Mouse (Mus musculus): ENCODE results near the gene Zbed4.
"Not testable (repeated sequence)": the region's sequence is repeated elsewhere in the genome, so short reads cannot be mapped to it uniquely, and the experiment has no call there.

The Zbed4 gene

GRCm38 (mm10) chr15:88751564-88752402, at the start of gene Zbed4:
Gene Zbed4, plus strand, starts transcription at chr15:88751660.
- DNase-seq (ENCODE audit: low spot score), result peak; percentile 75

GRCm38 (mm10) chr15:88702501-88702900, 49.0 kb upstream of the Zbed4 start:
- no peak for DNase-seq (ENCODE audit: low spot score)

GRCm38 (mm10) chr15:88704284-88704683, 47.2 kb upstream of the Zbed4 start:
- DNase-seq (ENCODE audit: low spot score), result no peak

GRCm38 (mm10) chr15:88706320-88706719, 45.1 kb upstream of the Zbed4 start:
- no peak for DNase-seq (ENCODE audit: low spot score)

GRCm38 (mm10) chr15:88706987-88707386, 44.5 kb upstream of the Zbed4 start:
- DNase-seq (ENCODE audit: low spot score), result not testable (repeated sequence)

DNA sequence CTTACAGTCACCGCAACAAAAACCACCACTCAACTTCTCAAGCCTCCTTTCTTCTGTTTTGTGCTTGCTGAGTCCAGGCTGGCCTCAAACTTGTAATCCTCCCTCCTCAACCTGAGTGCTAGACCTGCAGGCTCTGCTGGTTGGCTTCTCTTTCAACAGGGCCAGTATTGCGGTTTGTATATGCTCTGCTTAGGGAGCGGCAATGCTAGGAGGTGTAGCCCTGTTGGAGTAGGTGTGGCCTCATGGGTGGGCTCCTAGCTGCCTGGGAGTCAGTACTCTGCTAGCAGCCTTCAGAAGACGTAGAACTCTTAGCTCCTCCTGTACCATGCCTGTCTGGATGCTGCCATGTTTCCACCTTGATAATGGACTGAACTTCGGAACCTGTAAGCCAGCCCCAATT, 43.3 kb upstream of the Zbed4 start:
- no peak for DNase-seq (ENCODE audit: low spot score)

GRCm38 (mm10) chr15:88708657-88709511, 42.6 kb upstream of the Zbed4 start:
- DNase-seq (ENCODE audit: low spot score), result peak; percentile 7

DNA sequence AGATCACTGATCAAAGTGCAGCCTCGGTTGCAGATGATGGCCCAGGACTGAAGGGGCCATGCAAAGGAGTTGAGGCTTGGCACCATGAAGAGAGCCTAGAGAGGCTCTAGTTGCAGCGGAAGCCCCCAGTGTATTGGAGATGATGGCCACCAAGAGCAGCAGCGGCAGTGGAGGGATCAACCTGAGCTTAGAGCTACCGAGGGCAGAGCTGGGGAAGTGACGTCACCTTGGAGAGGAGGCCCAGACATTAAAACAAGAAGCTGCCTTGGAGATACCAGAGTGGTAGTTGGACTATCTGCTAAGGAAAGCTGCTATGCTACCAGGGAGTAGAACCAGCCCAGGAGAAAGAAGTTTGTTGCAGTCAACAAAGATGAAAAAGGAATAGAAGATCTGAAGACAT, 41.6 kb upstream of the Zbed4 start:
- no peak for DNase-seq (ENCODE audit: low spot score)

DNA sequence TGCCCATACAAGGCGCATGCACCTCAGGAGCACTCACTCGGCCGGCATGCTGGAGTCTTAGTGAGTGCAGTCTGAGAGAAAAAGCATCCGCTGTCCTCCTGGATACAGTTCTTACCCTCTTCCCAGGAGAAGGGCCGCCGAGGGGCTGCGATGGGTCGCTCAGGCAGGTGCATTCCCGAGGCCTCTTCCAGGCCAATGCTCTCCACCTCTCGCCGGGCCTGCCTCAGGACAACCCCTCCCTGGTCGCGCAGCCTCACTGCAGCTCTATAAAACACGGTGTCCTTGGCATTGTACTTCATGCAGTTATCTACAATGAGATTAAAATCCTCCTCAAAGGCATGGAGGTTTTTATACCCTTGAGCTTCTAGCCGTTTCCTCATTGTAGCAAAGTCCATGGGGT, 39.0 kb upstream of the Zbed4 start:
- DNase-seq (ENCODE audit: low spot score), result no peak

DNA sequence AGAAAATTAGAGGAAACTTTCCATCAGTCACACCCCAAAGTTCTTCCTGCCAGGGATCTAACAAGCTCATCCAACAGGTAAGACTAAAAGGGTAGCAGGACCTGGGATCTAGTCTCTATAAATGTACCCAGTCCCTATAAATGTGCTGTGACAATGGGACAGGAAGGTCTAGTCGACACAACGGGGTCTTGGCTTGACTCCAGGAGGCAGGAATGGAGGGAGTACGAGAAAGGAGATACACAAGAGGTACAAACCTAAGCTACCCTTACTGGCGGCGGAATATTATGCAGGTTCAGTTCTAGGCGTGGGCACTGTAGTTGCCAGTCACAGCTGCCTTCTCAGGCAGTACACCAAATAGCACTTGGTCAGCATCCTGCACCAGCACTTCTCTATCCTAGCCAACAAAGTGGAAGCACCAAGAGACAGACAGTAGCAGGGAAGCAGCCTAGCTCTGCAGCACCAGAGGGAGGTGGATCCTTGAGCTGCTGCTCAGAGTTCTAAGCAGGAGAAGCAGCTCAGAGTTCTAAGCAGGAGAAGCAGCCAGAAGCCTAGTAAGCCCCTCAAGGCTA, 37.4 kb upstream of the Zbed4 start:
- no peak for DNase-seq (ENCODE audit: low spot score)

- peak; percentile 39 for DNase-seq (ENCODE audit: low spot score)
Observed at GRCm38 (mm10) chr15:88716350-88716749, 35.1 kb upstream of the Zbed4 start.

- DNase-seq (ENCODE audit: low spot score), result no peak
Observed at GRCm38 (mm10) chr15:88717239-88717638, 34.2 kb upstream of the Zbed4 start.

DNA sequence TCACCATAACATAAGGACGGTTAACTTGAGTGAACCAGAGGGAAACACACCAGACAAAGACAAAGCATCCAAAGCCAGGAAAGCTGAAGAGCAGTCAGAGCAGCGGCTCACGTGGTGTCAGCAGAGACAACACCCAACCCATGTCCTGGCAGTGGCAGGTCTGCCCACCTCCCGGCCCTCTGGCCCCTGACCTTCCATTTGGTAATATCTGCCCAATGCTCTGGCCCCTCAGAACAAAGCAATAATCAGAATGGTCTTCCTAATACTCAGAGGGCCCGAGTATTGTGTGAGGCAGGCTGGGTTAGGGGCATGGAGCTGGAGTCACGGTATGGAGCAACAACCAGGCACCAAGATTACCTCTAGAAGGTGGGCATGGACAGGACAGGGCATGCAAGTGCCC, 28.3 kb upstream of the Zbed4 start:
- no peak for DNase-seq (ENCODE audit: low spot score)

DNA sequence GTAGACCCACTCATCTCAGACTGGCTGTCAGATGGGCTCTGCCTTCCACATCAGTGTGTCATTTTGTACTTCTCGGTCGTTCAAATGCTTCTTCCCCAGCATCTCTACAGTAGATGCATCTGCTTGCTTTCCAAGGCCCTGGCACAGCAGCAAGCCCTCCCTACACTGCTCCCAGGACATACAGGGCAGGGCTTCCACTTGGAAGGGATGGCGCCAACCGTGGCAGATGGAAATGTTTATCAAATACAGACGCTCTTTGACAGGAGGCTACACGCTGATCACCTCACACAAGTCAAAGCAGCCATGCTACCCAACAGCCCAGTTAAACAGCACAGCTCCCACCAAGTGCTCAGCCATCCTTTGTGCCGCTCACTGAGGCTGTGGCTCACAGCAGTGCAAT, 27.1 kb upstream of the Zbed4 start:
- no peak for DNase-seq (ENCODE audit: low spot score)

DNA sequence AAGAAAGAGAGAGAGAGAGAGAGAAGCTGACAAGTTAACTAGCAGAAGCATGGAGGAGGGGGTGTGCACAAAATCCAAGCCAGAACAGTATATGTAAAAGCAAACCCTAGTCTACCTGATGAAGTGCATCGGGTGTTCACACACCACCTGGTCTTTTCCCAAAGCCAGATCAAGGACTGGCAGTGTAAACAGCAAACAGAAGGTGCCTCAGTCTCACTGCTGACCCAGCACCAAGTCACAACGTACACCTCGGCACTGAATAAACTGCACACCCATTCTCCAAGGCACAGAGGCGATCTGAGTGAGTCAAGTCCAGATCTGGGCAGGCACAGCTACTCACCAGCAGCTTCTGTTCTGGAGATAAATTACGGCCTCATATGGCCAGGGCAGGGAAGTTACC, 26.4 kb upstream of the Zbed4 start:
- no peak for DNase-seq (ENCODE audit: low spot score)

GRCm38 (mm10) chr15:88727204-88727603, 24.3 kb upstream of the Zbed4 start:
- no peak for DNase-seq (ENCODE audit: low spot score)

- DNase-seq (ENCODE audit: low spot score), result no peak
Observed at GRCm38 (mm10) chr15:88730717-88731116, 20.7 kb upstream of the Zbed4 start.

- DNase-seq (ENCODE audit: low spot score), result no peak
Observed at GRCm38 (mm10) chr15:88732405-88733020, 18.9 kb upstream of the Zbed4 start.

DNA sequence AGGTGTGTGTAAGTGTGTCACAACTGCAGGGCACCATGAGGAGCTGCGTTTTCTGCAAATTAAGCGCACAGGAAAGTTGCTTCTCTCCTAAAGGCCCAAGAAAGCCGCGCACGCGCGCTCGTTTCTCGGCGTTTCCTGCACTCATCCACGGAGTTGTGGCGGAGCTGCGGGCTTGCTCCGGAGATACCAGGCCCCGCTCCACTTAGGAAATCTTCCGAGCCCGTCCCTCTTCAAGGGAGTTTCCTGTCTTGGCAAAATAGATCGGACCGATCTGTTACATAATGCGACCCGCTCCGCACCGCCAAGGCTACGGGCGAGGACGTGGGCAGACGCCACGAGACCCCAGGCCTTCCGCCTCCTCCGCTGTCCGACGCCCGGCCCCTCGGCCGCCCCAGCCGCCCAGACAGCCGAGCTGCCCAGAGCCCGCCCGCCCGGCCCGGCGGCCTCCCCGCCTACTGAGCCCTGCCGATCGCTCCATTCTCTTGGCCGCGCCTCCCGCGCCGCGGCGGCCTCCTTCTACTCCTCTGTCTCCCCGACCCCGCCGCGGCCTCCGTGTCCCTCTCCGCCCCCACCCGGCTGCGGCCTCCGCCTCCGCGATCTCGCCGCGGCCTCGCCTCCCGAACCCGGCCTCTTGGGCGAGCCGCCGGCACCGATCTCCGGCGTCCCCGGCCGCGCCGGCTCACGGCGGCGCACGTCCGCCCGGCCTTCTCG, 18.3 kb upstream of the Zbed4 start:
- DNase-seq (ENCODE audit: low spot score), result peak; percentile 65

DNA sequence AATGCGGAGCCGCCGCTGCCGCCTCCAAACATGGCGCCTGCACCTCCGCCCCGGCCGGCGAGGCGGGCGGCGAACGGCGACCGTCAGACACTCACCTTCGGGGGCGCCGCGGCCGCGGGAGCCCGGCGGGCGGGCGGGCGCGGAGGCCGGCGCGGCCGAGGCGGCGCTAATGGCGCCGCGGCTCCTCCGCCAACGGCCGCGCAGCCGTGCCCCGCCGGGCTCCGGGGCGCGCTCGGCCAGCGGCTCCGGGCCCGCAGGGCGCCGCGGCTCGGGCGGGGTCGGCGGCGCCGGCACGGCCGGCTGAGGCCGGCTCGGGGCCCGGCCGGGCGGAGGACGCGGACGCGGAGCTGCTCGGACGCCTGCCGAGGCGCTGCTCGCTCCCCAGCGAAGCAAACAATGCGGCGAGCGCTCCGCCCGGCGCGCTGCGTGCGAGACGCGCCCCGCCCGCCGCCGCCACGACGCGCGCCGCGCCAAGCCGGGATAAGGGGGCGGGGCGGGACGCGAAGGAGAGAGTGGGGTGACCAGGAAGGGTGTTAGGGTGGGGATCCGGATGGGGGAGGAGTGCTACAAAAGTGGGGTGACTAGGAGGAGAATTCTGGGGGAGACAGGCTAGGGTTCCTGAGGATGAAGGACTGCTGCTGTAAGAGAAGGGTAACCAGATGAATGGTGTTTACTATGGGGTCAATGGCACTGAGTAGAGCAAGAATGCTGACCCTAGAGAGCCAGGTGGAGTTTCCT, 17.5 kb upstream of the Zbed4 start, which contains the start of gene Brd1:
Gene Brd1 (minus strand): TSS at position 400 of the 738 bp plus-strand sequence.
- DNase-seq (ENCODE audit: low spot score), result peak; percentile 88

DNA sequence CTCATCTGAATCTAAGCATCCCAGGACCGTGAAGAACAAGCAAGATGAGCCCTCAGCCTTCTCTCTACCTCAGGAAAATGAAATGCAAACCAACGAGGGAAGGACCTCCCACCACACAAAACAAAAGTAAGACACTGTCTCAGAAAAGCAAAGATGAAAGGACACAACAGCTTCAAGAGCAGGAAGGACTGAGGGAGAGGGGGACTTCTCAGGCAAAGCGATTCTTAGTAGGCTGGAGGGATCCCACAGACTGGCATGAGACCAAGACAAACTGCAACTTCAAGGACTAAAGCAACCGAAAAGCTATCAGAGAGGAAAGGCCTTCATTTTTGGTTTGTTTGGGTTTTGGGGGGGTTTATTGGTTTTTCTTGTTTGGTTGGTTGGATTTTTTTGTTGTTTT, 15.3 kb upstream of the Zbed4 start:
- no peak for DNase-seq (ENCODE audit: low spot score)

Data from embryo, embryonic 10.5 days (tissue).